Mouse (Mus musculus) brown adipose tissue, adult 24 weeks (tissue): ENCODE results near the gene Cd5l. TPM values are rescaled to one million over a fixed set of nuclear protein-coding genes. Genes with fewer than 3 reads are reported as not detected.
A peak's percentile ranks its signal among the peaks of the same experiment; 100 is the strongest.
"Not testable (repeated sequence)": the region's sequence is repeated elsewhere in the genome, so short reads cannot be mapped to it uniquely, and the experiment has no call there.

Experiments
- H3K27ac ChIP-seq: fragments of 200-500 bp; replicated peaks from 2 replicates; pipeline ENCODE4 v1.5.1; 2012; ENCODE audit warnings: low read depth, mild to moderate bottlenecking, low read length
- H3K4me1 ChIP-seq: fragments of 200-500 bp; 2 replicates; pipeline ENCODE4 v1.6.1; 2012; ENCODE audit warnings: low read length, mixed read lengths; ENCODE audit not compliant: control insufficient read depth, insufficient read depth, insufficient read length
- H3K4me3 ChIP-seq: fragments of 200-500 bp; 2 replicates; pipeline ENCODE4 v1.5.1; 2012; ENCODE audit warnings: low read depth, mild to moderate bottlenecking, low read length, moderate library complexity; ENCODE audit not compliant: insufficient read depth
- polyA plus RNA-seq: library from polyadenylated mRNA; stranded (reverse); fragments of >200 nt; gene quantifications from 2 replicates; pipeline ENCODE4 v1.2.4, GENCODE M21; 2012; ENCODE audit not compliant: missing spikeins, insufficient read depth, insufficient read length

The Cd5l gene
- not detected in 2 replicates for polyA plus RNA-seq

DNA sequence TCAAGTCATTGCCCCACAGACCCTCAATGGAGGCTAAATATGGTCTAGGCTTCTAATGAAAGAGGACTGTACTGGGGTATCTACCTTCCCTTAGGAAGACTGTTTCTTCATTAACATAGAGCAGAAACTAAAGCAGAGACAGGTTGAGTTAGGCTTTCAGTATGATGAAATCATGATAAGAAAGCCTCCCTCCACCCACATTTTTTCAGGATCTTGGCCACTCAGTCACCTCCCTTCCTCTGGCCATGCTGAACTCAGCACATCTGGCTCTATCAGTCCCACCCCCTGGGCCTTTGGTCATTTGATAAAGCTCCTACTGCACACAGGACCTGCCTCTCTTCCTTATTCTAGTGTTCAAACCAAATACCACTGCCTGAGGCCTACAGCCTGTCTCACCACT lies at the start of gene Cd5l:
Gene Cd5l (plus strand): TSS at position 301 of the 400 bp plus-strand sequence.
- Histone ChIP-seq H3K4me1 (no peaks in the 10 kb centered on the region), H3K27ac (no peak within 1 kb of the TSS), H3K4me3 (no peak within 1 kb of the TSS)

DNA sequence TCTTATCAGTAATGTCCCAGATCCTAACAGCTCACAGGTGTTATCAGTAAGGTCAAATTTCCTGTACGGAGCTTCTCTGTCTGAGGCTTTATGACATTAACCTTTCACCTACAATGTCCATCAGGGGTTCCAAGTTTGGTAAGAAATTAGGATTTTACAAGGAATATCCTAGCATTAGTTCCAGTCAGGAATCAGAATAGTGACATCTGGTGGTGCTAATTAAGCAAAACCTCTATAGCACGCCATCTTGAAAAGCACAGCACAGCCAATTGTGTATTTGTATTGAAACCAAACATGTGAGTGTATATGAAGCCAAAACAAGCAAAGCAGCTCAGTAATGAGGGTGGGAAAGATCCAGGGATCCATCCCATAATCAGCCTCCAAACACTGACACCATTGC lies 47.8 kb upstream of the Cd5l start:
- Histone ChIP-seq H3K4me3 (no peak overlapping the region), H3K4me1 (no peaks in the 10 kb centered on the region), H3K27ac (no peak overlapping the region)

DNA sequence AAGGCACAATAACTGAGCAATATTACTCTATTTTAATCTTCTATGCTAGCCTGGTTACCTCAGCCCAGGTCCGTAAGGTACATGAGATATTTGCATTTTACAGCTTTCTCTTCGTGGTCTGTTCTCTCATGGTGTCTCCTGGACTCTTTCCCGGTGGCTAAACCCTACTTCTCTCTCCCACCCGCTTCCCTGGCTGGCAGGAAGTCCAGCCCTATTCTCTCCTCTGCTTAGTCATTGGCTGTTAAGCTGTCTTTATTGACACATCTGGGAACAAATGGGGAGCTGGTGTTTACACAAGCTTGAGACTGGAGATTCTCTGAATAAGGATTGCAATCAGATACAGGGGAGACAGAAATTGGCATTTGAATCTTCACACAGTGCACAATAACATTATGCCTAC lies 35.1 kb upstream of the Cd5l start:
- Histone ChIP-seq H3K27ac (no peak overlapping the region), H3K4me3 (no peak overlapping the region), H3K4me1 (no peaks in the 10 kb centered on the region)

DNA sequence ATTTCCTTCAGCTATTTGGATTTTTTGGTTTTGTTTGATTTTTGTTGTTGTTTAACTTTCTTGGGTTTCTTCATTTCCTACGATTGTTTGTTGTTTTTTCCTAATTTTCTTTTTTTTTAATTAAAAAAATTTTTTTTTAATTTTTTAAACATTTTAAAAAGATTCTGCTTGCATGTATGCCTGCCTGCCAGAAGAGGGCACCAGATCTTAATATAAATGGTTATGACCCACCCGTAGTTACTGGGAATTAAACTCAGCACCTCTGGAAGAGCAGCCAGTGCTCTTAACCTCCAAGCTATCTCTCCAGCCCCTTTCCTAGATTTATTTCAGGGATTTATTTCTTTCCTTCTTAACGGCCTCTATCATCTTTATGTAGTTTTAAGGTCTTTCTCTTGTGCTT lies 33.9 kb upstream of the Cd5l start:
- H3K4me1 ChIP-seq = no peaks in the 10 kb centered on the region
- no peak overlapping the region for H3K27ac ChIP-seq
- no peak overlapping the region for H3K4me3 ChIP-seq

DNA sequence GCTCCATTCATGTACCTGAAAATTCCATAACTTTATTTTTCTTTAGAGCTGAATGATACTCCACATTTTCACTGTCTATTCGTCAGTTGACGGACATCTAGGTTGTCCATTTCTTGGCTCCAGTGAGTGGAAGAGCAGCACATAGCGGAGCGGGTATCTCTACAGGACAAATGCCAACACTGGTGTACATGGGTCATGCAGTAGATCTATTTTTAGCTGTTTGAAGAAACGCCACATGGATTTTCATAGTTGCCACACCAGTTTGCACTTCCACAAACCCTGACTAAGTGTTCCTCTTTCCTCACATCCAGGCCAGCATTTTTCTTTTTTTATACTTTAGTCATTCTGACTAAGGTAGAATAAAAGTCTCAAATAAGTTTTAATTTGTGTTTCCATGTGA lies 19.8 kb upstream of the Cd5l start:
- Histone ChIP-seq H3K4me3 (no peak overlapping the region), H3K4me1 (no peaks in the 10 kb centered on the region), H3K27ac (no peak overlapping the region)

DNA sequence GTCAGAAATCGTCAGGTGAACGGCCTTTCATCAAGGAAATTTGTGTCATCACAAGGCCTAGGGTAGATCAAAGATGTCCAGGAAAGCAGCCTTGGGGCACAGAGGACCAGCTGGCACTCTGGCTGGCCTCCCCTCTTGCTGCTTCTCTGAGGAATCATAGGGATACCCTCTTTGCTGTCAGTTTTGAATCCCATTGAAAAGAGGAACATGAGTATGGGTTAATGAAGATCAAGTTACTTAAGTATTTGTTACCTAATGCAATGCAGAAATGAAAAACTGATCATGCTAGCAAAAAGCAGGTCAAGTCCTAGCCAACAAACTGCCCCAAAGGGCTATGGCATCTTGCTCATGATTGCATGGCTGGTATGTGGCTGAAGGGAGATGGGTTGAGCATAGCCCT lies 6.7 kb upstream of the Cd5l start:
- not testable (repeated sequence) for H3K27ac ChIP-seq, H3K4me3 ChIP-seq, H3K4me1 ChIP-seq

DNA sequence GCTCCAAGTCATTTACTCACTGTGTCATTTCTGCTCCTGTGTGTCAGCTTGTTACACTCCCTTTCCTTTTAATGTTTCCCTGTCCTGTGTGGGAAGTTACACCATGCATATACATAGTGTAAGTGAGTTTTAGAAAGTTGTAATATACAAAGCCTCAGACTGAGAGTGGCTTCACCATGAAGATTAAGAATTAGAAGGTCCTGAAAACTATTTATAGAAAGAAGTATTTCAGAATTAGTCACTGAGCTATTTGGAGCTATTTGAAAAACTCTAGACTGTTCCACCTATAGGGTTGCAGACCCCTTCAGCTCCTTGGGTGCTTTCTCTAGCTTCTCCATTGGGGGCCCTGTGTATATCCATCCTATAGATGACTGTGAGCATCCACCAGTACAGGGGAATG lies 1.5 kb downstream of the Cd5l start:
- no peaks in the 10 kb centered on the region for H3K4me1 ChIP-seq
- no peak overlapping the region for H3K4me3 ChIP-seq
- H3K27ac ChIP-seq = no peak overlapping the region

DNA sequence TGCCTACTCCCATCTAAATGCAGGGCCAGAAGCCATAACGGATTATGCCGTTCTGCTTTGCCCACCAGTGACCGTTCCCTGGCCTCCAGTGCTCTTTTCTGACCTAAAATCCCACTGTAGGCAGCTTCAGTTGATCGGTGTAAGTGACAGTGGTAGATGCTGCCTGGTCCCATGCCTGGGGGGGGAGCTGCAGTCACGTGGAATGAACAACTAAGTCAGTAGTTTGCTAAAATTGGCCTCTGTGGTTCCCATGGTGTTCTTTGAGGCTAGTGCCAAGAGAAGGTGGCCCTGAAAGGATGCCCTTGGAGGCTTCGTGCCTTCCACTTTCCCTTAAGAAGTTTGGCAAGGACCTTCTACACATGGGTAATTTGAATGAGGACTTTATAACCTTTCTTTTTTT lies 2.8 kb downstream of the Cd5l start:
- Histone ChIP-seq H3K27ac (no peak overlapping the region), H3K4me1 (no peaks in the 10 kb centered on the region), H3K4me3 (no peak overlapping the region)

DNA sequence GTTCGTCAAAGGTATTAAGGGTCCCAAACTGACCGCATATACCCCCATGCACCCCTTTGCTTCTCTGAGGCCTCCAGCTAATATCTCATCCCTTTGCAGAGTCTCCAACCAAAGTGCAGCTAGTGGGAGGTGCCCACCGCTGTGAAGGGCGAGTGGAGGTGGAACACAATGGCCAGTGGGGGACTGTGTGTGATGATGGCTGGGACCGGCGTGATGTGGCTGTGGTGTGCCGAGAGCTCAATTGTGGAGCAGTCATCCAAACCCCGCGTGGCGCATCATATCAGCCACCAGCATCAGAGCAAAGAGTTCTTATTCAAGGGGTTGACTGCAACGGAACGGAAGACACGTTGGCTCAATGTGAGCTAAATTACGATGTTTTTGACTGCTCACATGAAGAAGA lies 8.0 kb downstream of the Cd5l start:
- Histone ChIP-seq H3K4me3 (no peak overlapping the region), H3K4me1 (no peaks in the 10 kb centered on the region), H3K27ac (no peak overlapping the region)

DNA sequence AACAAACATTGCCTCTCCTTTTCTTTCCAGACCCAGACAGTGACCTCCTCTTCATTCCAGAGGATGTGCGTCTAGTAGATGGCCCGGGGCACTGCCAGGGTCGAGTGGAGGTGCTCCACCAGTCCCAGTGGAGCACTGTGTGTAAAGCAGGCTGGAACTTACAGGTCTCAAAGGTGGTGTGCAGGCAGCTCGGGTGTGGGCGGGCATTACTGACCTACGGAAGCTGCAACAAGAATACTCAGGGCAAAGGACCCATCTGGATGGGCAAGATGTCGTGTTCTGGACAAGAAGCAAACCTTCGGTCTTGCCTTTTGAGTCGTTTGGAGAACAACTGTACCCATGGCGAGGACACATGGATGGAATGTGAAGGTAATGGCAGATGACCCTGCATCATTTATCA lies 9.8 kb downstream of the Cd5l start:
- no peaks in the 10 kb centered on the region for H3K4me1 ChIP-seq
- H3K4me3 ChIP-seq = no peak overlapping the region
- H3K27ac ChIP-seq = no peak overlapping the region

DNA sequence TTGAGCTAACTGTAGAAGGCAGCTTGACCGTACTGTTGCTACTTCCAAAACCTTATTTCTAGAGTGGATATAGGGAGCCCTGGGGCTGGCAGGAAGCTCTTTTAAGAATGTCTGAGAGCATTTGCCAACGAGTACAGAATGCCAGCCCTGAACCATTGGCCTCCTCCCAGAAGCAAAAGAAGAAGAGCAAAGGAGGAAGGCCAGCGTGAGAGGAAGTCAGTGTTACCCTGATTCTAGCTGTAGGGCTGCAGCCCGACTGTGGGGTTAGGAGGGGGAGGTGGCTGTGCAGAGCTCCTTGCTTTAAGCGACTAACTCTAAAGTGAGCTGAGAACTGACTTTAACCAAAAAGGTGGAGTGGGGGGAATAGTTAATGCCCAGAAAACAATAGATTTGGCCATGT lies 11.5 kb downstream of the Cd5l start:
- H3K4me1 ChIP-seq = no peaks in the 10 kb centered on the region
- H3K27ac ChIP-seq = no peak overlapping the region
- H3K4me3 ChIP-seq = no peak overlapping the region

DNA sequence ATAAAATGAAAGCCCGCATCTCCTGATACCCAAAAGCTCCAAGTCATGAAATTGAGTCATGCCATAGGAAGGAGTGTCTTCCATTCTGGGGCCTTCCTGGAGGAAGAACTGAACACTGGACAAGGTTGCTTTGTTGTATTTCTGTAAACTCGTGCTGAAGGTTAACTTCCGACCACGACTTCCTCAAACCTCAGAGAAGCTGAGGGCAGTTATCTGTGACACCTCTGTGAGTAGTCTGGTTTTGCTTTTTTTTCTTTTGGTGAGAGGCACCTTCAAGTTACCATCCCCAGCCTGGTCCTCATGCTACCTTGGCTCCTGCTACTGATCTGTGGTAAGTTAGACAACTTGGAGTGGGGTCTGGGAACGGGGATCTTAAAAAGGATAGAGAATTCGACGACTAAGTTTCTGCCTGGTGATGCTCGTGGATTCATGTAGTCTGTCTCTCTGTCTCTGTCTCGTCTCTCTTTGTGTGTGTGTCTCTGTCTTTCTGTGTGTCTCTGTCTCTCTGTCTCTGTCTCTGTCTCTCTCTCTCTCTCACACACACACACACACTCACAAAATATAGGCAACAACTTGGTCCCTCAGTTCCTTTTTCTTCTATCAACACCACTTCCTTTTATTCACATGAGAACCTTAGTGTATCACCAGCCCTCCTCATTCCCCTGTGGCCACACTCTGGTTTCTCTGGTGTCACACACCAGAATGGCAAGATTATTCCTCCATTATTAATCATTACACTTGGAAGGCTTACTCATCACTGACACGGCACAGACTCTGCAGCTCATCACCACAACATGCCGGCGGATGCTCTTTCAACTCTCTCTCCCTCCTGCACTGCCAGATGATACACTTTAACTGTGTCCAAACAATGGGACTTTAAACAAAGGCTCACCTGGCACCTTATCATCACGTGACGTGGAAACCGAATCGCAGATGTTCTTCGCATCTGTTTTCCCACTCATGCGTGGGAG lies 18.8 kb downstream of the Cd5l start, which contains the start of gene Fcrl1:
Gene Fcrl1 (plus strand): TSS at position 193 of the 971 bp plus-strand sequence.
- Histone ChIP-seq H3K4me1 (0 out of 2 replicates have a peak, but pooled peaks cover 2% of the 10 kb centered on the region), H3K4me3 (no peak within 1 kb of the TSS), H3K27ac (peak within 1 kb of the TSS; percentile 46; the same call in 1 of the 2 replicates)

DNA sequence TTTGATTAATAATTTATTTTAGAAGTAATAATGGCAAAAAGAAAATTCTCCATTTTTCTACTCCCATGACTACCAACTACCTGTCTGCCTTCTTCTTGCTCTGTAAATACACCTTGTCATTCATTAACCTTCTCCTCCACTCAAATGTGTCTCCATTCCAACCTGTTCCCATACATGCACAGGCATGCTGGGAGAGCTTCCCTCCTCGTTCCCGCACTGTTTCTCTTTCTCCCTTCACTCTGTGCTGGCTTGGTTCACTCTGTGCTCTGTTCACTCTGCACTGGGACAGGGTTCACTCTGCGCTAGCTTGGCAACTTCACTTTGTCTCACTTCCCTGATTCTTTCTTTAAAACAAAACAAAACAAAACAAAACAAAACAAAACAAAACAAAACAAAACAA lies 19.5 kb downstream of the Cd5l start:
- H3K27ac ChIP-seq = peak overlapping the region; percentile 71

DNA sequence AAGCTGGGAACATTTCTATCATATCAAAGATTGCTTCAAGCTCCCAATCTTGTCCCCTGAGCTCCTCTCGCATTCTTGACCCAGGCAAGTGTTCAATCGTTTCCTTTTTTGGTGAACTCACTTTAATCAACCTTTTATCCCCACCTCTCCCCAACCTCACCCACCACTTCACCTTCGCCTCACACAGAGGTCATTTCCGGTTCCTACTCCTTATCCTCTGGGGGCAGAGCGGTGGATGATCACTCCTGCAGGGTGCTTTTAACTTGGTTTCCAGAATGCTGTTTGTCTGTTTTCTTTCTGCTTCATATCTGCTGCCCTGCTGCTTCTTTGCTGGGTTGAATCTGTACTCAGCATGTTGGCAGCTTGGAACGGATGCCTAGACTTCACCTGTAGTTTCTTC lies 20.0 kb downstream of the Cd5l start:
- Histone ChIP-seq H3K27ac (peak overlapping the region; percentile 71), H3K4me1 (0 out of 2 replicates have a peak, but pooled peaks cover 2% of the 10 kb centered on the region), H3K4me3 (peak overlapping the region; percentile 26; the same call in 1 of the 2 replicates)

More for the DNA sequence above, 19.5 kb downstream of the Cd5l start:
- Histone ChIP-seq H3K4me3 (no peak overlapping the region), H3K4me1 (0 out of 2 replicates have a peak, but pooled peaks cover 2% of the 10 kb centered on the region)

DNA sequence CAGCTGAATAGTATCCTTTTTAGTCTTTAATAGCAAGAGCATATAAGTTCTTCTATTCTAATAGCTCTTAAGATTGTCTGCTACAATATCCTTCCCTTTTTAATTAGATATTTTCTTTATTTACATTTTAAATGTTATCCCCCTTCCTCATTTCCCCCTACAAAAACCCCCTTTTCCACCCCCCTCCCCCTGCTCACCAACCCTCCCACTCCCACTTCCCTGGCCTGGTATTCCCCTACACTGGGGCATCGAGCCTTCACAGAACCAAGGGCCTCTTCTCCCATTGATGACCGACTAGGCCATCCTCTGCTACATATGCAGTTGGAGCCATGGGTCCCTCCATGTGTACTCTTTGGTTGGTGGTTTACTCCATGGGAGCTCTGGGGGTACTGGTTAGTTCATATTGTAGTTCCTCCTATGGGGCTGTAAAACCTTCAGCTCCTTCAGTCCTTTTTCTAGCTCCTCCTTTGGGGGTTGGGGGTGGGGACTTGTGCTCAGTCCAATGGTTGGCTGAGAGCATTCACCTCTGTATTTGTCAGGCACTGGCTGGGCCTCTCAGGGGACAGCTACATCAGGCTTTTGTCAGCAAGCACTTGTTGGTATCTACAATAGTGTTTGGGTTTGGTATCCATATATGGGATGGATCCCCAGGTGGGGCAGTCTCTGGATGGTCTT lies 22.1 kb downstream of the Cd5l start:
- not testable (repeated sequence) for H3K27ac ChIP-seq, H3K4me1 ChIP-seq, H3K4me3 ChIP-seq
